Mouse (Mus musculus) liver, embryonic 14.5 days (tissue): ENCODE measurements around the gene Mex3a.

ENCODE experiments used
- CTCF ChIP-seq: IDR thresholded peaks from 2 replicates; pipeline ENCODE4 v1.5.1; 2016; ENCODE audit warnings: antibody characterized with exemption, low read depth, control low read depth
- EP300 ChIP-seq: IDR thresholded peaks from 2 replicates; pipeline ENCODE4 v1.6.1; 2016; ENCODE audit warnings: antibody characterized with exemption, low read depth

DNA sequence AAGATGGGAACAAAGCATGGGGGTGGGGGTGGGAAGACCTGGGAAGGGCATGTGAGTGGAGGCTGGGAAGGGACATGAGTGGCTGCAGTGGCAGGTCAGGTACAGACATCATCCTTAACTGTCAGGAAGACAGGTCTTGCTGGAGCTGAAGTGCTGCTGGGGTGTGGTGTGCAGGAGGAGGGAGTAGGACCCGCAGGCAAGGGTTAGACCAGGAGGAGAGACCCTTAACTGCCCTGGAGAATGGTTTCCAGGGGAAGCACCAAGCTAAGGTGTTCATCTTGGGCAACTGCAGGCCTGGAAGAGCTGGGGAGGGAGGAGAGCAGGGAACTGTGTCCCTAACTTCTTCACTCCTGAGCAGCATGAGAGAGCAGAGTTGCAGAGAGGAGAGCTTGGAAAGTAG, 44.8 kb upstream of the Mex3a start:
- TF ChIP-seq CTCF = no peak
- no peak for TF ChIP-seq EP300
